Mouse (Mus musculus): ENCODE measurements around the gene Xrn2. TPM values are rescaled to one million over a fixed set of nuclear protein-coding genes. Genes with fewer than 3 reads are reported as not detected.
"Not testable (repeated sequence)": the region's sequence is repeated elsewhere in the genome, so short reads cannot be mapped to it uniquely, and the experiment has no call there.

Gene Xrn2
- total RNA-seq (2021), result 10 to 100 TPM; 41.6 to 58.6 TPM

DNA sequence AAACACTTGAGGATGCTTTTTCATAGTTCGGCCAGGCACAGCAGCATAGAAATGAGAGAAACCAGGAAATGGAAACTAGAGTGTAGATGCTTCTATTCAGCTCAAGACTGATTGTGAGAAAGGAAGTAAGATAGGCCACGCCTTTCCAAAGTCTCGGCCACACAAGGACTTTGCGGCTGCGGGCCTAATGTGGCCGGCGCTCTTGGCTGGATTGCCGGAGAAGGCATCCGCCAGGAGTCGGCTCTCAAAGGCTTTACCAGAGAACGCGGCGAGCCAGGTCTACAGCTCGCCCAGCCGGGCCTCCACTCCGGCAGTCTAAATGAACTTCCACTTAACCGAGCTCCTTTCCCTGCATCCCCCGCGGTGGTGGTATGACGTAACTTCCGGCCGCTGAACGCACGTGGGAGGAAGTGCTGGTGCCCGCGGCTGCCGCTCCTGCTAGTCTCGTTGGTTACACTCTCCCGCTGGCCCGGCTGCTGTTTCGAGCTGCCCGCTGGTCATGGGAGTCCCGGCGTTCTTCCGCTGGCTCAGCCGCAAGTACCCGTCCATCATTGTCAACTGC is at the start of gene Xrn2:
Gene Xrn2 (plus strand): TSS at position 374 of the 562 bp plus-strand sequence.
- peak; percentile 91 to 97 for DNase-seq (ENCODE audit: extremely low spot score in 1 of 2, low spot score in 1 of 2)

GRCm38 (mm10) chr2:146975024-146975423 is 37.8 kb upstream of the Xrn2 start:
- no peak for DNase-seq (ENCODE audit: extremely low spot score in 1 of 2, low spot score in 1 of 2)

DNA sequence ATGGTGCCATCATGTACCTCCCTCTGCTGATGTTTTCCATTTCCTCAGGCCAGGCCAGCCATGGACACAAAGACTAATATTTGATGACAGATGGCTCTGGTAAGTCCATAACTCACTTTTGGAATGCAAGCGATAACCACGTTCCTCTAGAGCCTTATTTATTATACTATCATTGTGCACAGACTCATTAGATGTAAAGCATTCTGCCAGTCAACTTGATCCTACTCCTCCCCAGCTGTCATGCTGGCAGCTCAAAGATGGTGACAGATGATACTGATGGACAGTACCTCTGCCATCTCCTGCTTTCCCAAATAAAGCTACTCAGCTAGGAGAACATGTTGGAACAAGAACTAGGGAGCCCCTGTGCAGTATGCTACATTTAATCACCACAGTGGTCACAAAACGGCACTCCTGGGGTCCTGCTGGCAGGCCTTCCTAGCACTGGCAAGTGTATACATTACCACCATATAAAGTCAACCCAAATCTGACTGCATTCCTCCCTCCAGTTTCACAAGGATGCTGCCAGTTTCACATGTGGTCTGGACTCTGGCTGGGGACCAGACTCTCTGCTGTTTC is 37.3 kb upstream of the Xrn2 start:
- DNase-seq (ENCODE audit: extremely low spot score in 1 of 2, low spot score in 1 of 2), result no peak

DNA sequence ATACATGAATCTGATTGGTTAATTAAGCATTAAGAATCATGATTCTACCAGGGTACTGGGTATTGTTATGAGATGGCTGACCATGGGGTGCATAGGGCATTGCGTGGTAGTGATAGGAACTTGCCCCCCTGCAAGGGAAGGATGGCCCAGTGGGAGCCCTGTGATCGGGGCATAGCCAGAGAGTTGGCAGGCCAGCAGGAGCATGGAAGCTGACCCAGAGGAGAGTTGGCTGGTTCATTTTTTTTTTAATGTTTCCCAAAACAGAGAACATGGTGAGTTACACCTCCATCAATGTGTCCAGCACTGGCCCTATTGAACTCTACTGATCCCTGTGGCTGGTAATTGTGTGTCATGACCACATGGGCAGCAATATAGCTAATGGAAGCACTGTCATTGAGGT is 30.0 kb upstream of the Xrn2 start:
- DNase-seq (ENCODE audit: extremely low spot score in 1 of 2, low spot score in 1 of 2), result no peak

- DNase-seq (ENCODE audit: extremely low spot score in 1 of 2, low spot score in 1 of 2), result no peak
These were observed 28.0 kb upstream of the Xrn2 start for GRCm38 (mm10) chr2:146984831-146985230.

GRCm38 (mm10) chr2:146985807-146986206 is 27.0 kb upstream of the Xrn2 start:
- no peak for DNase-seq (ENCODE audit: extremely low spot score in 1 of 2, low spot score in 1 of 2)

DNA sequence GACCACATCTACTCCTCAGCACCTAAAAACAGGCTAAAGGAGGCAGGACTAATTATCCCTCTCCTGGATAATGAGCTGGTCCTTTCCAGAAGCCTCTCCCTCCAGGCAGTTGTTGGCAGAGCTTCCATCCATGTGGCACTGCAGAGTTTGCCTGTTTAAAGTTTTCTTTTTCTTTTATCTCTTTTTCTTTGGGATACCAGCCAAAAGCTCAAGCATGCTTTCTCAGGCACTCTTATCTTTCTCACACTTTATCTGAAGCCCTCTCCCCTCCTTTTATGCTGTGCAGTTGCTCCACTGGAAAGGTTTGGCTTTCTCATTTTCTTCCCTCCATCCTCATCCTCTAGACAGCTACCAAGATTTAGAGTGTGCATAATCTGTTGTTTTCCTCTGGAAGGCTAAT is 26.4 kb upstream of the Xrn2 start:
- no peak for DNase-seq (ENCODE audit: extremely low spot score in 1 of 2, low spot score in 1 of 2)

DNA sequence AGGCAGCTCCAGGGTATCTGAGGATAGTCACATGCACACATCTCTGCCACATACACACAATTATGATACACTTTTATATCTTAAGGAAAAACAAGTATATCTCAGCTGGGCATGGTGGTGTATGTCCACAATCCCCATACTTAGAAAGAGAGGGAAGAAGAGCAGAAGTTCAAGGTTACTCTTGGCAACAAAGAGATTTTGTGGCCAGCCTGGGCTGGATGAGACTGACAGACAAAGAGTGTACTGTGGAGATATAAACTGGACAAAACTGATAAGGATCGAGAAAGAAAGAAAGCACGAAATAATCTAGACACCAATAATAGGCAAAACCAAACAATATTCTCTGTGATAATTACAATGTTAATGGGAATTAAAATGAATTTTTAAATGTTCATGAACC is 5.5 kb upstream of the Xrn2 start:
- no peak for DNase-seq (ENCODE audit: extremely low spot score in 1 of 2, low spot score in 1 of 2)

GRCm38 (mm10) chr2:147009084-147009483 is 3.7 kb upstream of the Xrn2 start:
- no peak for DNase-seq (ENCODE audit: extremely low spot score in 1 of 2, low spot score in 1 of 2)

DNA sequence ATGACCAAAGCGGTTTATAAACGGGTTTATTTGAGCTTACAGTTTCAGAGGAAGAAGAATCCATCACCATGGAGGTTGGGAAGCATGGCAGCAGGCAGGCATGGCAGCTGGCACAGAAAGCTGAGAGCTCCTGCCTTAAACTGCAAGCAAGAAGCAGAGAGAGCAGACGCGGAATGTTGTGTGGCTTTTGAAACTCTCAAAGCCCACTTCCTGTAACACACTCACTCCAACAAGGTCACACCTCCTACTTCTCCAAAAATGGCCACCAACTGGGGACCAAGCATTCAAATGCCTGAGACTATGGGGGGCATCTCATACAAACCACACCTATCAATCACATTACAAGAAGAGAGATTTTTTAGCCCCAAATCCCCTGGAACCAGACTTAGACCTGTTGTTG is 2.7 kb upstream of the Xrn2 start:
- no peak for DNase-seq (ENCODE audit: extremely low spot score in 1 of 2, low spot score in 1 of 2)

- no peak for DNase-seq (ENCODE audit: extremely low spot score in 1 of 2, low spot score in 1 of 2)
These were observed 1.8 kb upstream of the Xrn2 start for GRCm38 (mm10) chr2:147010952-147011351.

DNA sequence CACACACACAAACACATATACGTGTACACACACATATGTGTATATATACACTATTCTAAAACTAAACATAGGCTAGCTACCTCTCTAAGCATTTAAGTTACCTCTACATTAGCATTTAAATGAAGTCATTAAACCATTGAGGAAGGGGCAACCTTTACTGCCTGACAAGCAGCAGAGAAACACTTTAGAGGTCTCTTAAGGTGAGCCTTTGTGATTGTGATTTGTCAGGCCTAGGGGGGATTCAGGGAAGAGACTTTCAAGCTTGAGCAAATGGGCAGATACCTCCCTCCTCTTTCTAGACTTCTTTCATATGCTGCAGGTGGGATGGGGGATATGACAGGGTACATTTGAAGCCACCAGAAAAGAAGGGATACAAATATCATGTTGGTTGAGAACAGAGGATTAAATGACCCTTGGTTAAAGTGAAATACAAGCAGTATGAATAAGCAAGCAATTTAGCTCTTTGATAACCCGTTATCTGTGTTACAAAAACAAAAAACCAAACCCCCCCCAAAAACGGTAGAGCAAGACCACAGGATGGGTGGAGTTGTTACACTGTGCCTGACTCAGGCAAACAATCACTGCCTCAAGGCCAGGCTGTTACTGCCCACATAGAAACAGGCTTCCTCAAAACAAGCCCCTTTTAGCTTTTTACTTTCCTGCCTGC is 1.2 kb upstream of the Xrn2 start:
- DNase-seq (ENCODE audit: extremely low spot score in 1 of 2, low spot score in 1 of 2), result no peak

DNA sequence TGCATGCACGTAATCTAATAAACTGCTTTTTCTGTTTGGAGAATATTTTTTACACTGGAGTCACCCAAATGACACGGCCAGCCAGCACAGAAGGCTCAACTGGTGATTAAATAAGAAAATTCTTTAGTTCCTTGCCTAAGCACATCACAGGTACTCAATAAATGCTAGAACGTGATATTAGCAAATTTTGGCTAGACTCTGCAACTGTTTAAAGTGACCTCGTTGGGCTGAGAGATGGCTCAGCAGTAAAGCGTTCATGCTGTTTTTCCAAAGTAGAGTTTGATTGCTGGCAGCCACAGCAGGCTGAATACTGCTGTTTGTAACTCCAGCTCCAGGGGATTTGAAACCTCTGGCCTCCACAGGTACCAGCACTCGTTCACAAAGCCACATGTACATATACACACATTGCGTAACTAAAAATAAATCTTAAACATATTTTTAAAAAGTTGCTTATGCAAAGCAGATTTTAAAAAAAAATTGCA is 614 bp upstream of the Xrn2 start:
- DNase-seq (ENCODE audit: extremely low spot score in 1 of 2, low spot score in 1 of 2), result no peak

GRCm38 (mm10) chr2:147013194-147013969 is 586 bp downstream of the Xrn2 start:
- DNase-seq (ENCODE audit: extremely low spot score in 1 of 2, low spot score in 1 of 2), result peak in 1 of 2 experiments; percentile 35

- no peak for DNase-seq (ENCODE audit: extremely low spot score in 1 of 2, low spot score in 1 of 2)
These were observed 1.5 kb downstream of the Xrn2 start for GRCm38 (mm10) chr2:147014101-147014886.

- not testable (repeated sequence) for DNase-seq (ENCODE audit: extremely low spot score in 1 of 2, low spot score in 1 of 2)
These were observed 9.2 kb downstream of the Xrn2 start for GRCm38 (mm10) chr2:147022041-147022440.

GRCm38 (mm10) chr2:147023067-147023466 is 10.3 kb downstream of the Xrn2 start:
- DNase-seq (ENCODE audit: extremely low spot score in 1 of 2, low spot score in 1 of 2), result no peak

GRCm38 (mm10) chr2:147023560-147023959 is 10.8 kb downstream of the Xrn2 start:
- no peak for DNase-seq (ENCODE audit: extremely low spot score in 1 of 2, low spot score in 1 of 2)

GRCm38 (mm10) chr2:147033065-147033464 is 20.3 kb downstream of the Xrn2 start:
- no peak for DNase-seq (ENCODE audit: extremely low spot score in 1 of 2, low spot score in 1 of 2)

- DNase-seq (ENCODE audit: extremely low spot score in 1 of 2, low spot score in 1 of 2), result no peak
These were observed 23.1 kb downstream of the Xrn2 start for GRCm38 (mm10) chr2:147035864-147036263.

All from layer of hippocampus, postnatal 25 days (tissue).